Mouse (Mus musculus): ENCODE measurements around the gene Ercc6.

Gene Ercc6

DNA sequence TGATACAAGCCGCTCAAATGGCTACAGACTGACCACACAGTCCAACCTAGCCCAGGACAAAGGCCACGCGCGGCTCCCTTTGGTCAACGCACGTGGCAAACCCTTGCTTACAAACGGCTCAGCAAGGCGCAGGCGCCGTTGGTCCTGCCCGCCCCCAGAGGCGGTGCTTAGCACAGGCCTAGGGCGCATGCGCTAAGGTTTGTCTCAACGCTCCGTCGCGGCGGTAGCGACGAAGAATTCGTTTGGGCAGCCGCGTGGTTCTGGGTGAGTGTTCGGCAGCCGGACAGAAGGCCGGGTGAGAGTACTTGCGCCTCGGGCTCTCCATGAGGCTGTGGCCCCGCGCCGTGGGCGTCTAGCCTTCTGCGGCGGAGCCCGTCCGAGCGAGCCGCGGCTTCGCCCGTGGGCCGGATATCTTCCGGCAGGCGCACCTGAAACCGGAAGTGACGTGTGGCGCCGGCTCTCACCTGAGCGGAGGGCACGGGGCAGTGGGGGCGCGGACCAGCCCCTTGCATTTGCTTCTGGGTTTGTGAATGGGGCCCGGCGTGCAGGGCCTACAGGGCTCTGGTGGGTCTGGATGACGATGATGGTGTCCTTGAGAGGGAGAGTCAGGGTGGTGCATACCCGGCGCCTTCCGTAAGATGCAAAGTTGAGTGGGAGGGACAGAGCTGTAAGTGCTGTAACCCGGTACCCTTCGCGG is at the start of gene Ercc6:
Ercc6 (plus strand) TSS at position 186 of the 697 bp plus-strand sequence.
- DNase-seq: peak; percentile 93

DNA sequence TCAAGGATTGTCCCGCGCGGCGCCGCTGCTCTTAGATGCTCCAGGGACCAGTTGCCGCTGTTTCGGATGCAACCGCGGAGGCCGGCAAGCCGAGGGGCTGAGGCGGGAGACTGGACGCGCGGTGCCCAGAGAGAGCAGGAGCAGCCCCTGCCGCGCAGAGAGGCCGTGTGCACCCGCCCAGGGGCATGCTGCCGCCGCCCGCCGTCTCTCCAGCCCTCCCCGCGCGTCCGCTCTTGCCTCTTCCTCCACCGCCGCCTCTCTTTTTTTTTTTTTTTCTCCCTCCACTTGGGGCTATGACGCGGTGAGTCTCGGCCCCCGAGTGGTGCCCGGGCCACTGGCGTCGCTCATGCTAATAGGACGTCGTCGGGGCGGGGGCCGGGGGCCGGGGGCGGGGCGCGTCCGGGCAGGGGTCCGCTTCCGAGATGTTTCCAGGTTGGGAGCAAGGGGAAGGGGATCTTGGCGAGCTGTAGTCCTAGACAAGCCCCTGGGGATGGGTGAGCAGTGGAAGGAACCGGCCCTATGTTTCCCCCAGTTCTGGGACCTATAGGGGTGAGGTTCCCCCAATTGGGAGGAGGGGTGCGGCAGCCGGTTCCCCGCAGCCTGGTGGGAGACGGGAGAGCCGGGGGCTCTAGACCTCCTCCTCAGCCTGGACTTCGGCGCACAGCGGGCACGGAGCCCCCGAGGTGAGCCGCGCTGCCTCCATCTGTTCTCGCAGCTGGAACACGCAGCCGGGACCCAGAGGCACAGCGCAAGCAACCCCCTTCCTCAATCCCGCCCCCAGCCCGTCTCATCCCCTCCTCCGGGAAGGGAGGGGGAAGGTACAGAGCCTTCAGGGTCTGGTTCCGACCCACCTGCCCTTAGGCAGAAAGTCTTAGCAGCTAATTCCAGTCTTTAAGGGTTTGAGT is 48.5 kb upstream of the Ercc6 start, which contains the start of gene Slc18a3:
Slc18a3 (minus strand) TSS at position 250 of the 905 bp plus-strand sequence.
- DNase-seq: no peak

DNA sequence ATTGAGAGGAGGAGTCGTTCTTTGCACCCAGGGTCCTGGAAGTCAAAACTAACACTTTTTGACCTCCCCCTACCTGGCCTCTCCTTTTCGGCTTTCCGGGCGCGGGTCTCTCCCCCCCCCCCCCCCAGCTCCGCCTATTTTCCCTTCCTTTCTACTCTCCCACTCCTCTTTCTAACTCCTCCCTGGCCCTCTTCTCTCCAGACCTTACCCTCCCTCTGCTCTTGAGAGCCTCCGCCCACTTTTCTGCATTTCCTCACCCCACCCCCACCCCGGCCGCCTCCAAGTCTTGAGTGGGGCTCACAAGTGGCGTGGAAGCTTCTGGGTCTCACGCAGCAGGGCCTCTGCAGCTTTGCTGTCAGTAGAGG is 47.8 kb upstream of the Ercc6 start:
- no peak for DNase-seq

DNA sequence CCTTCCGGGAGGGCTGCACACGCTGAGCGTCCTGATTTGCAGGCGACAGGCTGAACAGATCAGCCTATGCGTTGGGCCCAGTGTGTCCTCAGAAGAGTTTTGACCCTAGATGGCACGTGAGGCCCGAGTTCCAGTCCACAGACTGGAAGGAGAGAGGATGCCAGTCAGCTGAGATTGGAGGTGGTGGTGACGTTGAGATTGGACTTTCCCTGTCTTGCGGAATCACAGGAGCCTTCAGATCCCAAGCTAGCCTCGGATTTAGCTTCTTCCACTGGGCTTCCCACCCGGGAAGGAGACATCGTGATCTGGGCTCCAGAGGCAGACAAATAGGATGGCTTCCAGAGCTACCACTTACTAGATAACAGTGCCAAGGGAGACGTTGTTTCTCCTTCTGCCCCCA is 47.4 kb upstream of the Ercc6 start, which contains the start of gene Chat:
Chat (minus strand) TSS at position 101 of the 400 bp plus-strand sequence.
- DNase-seq: no peak

DNA sequence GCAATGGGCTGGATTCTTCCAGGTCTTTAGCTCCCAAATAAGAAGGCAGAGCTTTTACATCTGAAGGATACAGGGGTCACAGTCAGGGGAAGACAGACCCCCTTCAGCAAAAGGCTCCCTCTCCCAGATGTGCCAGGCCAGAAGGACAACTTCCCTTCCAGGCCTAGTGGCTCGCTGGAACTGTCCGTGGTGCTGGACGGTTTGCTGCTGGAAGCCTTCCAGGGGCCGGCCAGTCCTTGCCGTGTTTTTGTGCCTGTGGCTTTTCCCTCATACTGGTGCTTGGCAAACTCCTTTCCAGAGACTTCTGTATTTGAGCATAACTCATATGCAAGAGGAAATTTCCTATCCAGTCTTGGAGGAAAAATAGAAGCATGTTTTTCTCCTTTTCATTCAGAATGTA is 45.7 kb upstream of the Ercc6 start:
- no peak for DNase-seq

DNA sequence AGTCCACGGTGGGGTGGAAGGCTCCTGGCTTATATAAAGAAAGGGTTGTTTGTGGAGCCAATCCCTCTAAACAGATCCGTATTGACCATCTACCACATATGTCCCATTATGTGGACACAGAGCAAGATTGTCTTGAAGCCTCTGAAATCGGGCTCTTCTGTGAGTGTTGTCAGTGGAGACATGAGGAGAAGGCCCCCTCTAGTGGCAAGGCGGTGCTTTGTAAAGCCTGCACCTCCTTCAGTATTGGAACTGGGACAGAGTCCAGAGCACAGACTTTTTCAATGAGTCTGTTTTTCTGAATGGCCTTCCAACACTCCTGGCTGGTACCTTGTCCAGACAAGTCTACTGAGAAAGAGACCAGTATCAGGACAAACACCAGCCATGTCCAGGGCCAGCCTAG is 40.3 kb upstream of the Ercc6 start:
- peak; percentile 40 for DNase-seq

DNA sequence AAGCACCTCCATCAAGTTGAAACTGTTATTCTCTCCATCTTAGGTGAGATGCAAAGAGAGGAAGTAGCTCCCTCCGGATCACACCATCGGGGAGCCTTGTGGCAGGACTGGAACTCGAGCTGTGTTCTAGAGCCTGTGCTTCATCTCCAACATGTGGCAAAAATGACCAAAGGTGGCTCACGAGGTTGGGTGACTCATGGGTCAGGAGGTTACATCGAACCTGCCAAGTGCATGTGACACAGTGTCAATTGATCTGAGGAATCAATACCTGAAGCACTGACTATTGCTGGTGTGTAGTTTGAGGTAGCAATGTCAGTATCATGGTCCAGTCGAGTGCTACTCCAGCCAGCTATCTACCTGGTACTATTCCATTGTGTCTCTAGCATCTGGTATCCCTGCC is 36.8 kb upstream of the Ercc6 start:
- DNase-seq: no peak

DNA sequence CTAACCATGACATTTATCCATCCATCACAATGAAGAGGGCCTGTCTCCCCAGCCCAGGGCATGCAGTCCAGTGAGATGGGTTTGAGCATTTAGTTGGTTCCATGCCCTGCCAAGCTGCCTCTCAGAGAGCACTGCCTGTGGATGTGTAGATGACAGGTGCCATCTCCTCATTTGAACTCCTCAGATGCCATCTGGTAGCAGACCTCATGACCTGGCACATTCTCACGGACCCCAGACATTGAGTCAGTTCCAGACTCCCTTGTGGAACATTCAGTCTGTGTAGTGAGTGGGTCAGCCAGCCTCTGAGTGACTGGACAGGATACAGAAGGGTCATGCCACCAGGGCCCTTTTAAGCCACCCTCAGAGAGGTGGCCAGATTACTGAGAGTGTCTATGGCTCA is 35.7 kb upstream of the Ercc6 start:
- DNase-seq: no peak

DNA sequence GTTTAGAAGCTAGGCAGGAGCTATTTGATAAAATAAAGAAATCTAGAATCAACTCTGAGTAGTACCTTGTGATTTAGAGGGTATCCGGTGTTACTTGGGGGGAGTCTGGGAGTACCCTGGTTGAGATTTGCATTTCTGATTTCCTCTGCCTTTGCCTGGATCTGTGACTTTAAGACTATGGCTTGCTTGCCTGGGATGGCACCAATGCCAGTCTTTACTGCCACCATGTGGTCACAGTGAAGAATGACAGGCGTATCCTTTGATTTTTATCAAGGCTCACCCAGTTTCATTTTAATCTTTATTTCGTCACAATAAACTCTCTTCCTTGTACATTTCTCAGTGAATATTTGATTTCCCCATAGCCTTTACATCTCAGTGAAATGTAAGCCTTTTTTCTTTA is 31.3 kb upstream of the Ercc6 start:
- DNase-seq: no peak

DNA sequence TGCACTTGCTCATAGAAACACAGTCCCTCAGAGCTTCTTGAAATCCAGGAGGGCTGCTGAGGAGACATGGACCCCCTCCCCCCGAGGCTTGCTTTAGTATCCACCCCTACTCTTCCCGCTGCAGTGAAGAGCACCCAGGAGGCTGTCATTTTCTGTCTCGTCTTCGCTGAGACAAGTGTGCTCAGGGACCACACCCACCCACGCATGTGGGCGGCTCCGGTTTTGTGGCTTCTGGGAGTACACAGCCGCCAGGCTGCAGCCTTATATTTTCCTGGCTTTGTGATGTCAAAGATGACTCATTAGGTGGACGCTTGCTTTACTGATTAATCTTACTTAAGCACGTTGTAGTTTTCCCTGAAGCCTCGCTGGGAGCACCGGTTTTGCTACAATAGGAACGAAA is 20.8 kb upstream of the Ercc6 start:
- DNase-seq: no peak

DNA sequence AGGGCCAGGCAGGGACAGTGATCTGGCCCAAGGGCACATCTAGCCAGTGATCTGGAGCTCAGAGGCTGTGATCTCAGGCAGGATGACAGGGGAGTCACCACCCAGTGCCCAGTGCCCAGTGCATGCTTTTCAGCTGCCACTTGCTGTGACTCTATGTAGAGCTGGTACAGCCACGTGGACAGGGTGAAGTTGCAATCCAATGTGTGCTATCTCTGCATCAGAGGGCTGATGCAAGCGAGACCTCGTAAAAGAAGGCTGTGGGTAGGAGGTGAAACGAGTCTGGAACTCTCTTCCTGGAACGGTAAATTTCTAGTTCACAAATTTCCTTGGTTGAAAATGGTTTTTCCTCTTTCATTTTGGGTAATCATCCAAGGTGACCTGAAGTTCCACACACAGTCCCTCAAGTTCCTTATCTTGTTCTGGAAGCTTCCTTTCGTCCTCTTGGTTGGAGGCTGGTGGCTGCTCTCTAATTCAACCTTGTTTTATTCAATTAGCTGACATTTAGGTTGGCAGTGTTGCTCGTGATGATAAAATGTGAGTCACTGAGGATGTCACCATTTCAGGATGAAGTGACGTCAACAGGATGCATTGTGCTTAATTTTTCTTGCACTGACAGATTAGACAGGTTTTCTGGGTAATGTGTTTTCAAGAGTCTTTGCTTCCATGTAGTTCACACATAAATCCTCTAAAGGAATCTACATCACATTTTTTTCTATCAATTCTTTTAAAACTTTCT is 17.0 kb upstream of the Ercc6 start:
- DNase-seq: no peak

DNA sequence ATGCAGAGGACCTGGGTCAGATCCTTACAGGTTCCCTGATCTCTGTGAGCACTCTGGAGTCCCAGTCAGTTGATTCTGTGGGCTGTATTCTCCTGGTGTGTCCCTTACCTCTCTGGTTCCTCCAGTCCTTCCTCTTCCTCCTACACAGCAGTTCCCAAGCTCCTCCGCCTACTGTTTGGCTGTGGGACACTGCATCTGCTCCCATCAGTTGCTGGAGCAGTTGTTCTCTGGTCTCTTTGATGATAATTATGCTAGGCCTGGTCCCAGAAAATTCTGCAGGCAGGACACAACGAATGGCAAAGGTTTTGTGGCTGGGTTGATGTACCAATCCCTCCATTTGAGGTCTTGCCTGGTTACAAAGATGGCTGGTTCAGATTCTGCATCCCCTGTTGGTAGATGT is 12.0 kb upstream of the Ercc6 start:
- DNase-seq: no peak

DNA sequence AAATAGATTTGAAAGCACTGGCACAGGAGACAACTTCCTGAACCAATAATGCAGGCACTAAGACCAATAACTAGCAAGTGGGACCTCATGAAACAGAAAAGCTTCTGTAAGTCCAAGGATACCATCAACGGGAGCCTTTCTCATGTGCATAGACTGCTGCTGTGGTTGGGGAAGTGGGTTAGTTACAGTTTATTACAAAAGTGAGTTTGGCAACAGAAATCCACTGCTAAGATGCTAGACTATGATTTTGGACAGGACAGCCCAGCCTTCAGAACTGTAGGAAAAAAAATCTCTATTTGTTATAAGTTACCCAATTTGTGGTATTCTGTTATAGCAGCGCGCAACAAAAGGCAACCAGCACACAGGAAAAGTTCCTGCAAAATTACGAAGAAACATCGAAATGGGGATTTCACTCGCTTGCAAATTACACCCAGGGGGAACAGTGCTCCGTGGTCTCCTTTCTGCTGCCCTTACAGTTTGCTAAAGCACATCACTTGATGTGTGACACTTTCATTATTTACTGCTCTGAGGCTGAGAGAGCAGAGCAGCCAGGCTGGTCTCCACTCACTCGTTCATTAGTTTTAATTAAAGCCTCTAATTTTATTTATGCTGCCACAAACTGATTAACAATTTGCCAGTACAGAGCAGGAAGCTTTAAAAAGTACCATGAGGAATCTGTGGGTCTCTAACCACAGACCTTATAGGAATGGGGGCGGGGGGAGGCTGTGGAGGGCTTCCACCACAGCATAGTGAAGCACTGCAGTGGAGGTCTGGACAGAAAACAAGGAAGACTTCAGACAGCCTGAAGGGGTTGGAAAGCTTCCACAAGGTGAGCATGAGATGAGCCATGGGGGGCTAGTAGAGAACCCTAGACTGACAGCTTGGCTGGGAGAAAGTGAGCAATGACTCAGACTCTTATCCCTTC is 10.3 kb upstream of the Ercc6 start:
- no peak for DNase-seq

DNA sequence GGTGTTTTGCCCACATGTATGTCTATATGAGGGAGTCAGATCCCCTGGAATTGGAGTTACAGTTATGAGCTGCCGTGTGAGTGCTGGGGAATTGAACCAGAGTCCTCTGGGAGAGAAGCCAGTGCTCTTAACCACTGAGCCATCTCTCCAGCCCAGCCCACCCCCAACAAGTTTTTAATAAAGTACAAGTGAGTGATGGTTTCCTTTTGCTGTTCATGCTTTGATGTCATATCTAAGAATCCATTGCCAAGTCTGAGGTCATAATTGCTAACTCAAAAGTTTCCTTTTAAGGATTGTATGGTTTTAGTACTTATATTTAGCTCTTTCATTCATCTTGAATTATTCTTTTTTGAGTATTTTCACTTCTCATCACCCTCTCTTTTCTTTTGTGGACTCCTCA is 9.4 kb upstream of the Ercc6 start:
- DNase-seq: no peak

DNA sequence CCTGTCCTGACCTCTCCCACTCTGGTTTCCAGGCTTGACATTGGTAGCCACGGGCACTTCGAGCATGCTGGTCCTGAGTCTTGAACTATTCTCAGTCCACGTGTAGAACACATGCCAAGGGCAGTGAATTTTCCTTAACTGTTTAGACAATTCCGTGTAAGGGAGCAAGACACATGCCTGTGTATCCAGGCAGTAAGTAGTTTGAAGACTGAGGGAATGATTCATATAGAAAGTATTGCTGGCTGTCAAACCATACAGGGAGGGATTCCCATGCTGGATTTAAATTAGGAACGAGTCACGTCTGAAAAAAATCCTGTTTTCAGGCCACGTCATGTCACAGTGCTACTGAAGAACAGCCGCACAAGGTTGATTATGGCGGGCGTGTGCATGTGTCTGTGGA is 7.0 kb upstream of the Ercc6 start:
- DNase-seq: no peak

DNA sequence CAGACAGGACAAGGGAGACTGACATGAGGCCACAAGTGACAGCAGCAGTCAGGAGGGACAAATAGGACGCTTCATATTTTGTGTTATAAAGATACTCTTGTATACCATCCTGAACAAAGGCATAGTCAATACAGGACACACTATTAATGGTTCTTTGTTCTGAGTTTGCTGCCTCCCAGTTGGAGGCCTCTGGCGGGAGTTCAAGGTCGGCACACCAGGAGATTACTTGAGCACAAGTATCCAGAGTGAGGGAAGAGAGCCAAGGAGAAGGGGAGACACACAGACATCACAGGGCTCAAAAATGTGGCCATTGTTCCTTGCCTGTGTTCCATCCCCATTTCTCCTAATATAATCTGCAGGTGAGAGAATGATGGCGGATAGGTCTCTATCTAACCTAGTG is 6.1 kb upstream of the Ercc6 start:
- DNase-seq: no peak

DNA sequence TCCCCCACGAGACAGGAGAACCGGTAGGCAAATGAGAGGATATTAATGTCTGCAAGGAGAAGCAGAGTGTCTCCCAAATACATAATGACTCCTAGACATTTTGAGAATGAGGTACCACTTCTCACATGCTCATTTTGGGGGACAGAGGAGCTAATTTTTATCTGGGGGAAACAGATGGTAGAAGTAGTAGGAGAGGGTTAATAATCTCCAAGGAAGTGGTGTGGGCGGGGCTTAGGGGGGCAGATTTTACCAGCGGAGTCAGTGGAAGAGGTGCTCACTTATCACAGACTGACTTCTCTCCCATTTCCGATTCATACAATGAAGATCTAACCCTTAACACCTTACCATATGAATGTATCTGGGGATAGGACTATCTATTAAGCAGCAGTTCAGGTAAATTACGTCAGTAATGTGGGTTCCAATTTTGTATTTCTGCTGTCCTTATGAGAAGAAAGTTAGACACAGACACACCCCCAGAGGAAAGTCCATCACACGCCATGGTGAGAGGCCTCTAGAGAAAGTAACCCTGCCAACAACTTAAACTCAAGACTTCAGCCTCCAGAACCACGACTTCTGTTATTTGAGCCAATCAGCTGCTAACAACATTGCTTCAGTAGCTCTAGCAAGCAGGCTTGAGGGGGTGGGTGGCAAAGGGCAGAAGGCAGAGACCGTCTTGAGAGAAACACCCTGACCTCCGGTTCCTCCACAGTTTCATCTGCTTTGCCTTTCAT is 5.1 kb upstream of the Ercc6 start:
- DNase-seq: no peak

DNA sequence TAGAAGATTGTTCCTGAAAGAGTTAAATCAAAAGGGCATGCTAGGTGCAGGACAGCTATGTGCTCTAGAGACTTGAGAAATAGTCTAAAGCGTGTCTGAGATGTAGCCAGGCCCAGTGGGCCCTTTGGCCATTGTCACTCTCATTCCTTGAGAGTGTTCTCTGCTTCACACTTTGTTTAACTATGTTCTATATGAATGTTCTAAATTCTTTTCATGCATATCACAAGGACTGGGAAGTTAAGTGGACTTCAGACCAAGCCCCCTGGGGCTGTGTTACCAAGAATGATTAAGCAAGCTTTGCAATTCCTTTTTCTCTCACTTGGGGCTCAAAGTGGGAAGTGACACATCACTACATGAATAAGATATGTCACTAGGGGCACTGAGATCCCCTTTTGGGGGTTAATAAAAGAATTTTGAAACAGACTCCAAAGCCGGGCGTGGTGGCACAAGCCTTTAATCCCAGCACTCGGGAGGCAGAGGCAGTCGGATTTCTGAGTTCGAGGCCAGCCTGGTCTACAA is 3.8 kb upstream of the Ercc6 start:
- DNase-seq: no peak

DNA sequence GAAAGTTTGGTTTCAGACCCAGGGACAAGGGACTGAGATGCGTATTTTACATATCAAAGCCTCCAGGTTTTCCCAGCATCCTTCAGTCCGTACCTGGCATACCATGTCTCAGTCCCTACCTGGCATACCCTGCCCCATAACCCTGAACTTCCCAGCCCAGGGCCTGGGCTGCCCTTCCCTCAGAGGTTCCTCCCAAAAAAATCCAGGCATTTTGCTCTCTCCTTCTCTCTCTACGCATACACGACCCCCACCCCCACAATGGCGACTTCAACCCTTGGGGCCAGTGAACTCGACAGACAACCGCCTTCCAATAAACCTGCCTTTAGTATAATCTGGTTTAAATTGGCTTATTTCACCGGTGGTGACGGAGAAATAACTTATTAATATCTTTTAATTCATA is 409 bp upstream of the Ercc6 start:
- no peak for DNase-seq

DNA sequence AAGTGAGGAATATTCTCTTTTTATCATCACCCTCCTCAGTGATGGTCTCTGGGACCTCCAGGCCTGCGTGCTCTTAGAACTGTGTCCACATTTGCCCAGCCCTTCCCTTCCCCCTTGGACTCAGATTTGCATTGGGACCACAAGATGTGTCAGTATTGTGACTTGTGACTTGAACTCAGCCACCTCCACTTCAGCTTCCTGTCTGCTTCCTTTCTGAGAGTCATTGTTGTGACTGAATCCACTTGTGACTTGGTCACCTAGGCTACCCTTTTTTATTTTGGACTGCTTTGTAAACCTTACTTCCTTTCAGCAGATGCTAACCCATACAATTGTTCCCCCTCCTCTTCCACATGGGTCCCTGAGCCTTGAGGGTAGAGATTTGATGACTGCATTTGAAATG is 2.8 kb downstream of the Ercc6 start:
- DNase-seq: no peak

DNA sequence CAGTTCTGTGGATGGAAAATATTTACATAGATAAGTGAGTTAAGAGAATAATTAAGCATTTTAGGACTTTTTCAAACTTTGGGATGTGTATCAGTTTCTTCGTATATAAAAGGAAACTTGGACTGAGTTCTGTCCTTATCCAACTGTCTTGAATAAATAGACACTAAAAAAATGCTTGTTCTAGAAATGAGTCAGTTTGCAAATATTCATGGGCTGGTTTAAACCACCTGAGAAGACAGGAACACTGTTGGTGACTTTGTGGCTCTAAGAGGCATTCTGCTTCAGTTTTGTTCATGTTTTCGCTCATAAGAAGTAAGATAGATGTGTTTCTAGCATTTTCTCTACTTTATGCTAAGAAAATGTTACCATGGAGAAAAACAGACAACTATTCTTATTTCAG is 5.2 kb downstream of the Ercc6 start:
- no peak for DNase-seq
